Mouse (Mus musculus) lung, postnatal 10 days (tissue): ENCODE results near the gene Fut9.

Source experiments
- DNase-seq: peaks from one replicate; pipeline ENCODE4 v3.0.0; 2021

The Fut9 gene

DNA sequence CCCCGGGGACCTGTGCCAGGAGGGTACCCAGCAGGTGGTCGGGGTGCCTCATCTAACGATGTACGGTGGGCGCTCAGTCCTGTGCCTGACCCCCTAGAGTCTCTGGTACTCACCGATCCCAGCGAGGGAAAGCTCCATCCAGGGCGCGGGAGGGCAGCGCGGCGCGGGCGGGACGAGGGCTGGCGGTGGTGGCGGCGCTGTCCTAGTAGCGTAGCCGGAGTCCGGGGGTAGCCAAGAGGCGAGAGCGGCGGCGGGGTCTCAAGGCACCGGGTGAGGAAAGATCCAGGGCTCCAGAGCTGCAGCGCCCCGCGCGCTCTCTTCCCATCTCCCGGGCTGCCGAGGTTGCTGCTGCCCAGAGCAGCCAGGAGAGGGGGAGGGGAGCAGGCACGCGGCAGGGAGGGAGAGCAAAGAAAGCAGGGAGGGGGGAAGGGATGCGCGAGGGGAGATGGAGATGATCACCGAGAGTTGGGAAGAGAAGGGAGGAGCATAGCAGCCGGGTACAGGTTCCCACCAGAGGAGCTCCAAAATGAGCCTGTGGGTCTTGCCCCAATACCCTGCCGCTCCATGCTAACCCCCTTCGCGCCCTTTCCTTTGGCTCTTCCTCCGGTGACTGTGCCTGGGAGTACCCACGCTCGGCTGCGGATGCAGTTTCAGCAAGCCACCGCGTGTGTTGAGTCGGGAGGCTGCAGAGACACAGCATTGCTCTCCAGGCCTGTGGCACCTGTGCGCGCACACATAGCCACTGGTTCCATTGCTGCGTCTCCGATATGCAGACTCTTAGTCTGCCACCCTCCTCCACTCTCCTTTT lies at the start of gene Fut9:
Gene Fut9, minus strand, starts transcription at position 769 of the 808 bp plus-strand sequence.
- no peak for DNase-seq

DNA sequence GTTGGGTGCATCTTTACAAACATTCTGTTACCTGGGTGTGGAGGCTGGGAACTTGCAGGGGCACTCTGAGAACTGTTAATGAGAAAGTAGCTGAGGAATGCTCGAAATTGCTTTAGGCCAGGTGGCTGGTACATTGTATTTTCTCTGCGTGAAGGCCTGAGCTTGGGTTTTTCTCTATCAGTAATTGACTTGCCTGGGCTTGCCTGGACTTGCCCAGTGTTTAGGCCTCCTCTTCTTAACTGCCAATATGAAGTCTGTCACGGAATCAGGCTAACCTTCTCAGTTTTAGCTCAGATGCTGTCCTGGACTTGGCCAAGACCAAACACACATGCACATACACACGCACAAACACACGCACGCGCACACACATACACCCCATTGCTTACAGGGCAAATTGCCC lies 15.7 kb upstream of the Fut9 start:
- no peak for DNase-seq

DNA sequence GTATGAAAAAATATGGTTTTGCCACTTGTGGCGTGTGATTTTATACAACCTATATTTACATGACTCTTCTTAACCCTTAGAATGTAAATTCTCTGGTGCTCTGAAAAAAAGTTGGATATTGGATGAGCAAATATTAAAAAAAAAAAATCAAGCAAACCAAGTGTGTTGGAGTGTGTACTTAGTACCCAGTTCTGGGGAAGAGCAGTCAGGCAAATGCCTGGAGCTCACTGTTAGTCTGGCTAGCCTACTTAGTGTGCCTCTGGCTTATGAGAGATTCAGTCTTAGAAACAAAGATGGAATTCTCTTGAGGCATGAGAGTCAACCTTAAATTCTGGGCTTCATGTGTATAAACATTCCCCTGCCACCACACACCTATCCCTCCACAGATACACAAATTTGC lies 13.3 kb upstream of the Fut9 start:
- DNase-seq: no peak

DNA sequence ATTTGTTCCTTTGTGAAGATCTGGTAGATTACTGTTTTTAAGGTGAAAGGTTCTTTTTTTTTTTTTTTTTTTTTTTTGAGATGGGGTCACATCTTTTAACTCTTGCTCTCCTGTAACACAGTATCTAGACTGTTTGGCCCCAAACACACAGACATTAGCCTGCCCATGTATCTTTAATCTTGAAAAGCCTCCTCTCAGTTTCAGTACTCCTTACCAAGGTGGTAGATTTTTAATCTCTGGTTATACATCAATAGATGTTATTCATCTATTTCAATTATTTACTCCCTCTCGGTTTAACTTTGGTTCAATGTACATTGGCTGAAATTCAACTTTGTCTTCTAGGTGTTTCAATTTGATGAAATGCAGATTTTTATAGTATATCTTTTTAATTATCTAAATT lies 10.0 kb upstream of the Fut9 start:
- DNase-seq: no peak

DNA sequence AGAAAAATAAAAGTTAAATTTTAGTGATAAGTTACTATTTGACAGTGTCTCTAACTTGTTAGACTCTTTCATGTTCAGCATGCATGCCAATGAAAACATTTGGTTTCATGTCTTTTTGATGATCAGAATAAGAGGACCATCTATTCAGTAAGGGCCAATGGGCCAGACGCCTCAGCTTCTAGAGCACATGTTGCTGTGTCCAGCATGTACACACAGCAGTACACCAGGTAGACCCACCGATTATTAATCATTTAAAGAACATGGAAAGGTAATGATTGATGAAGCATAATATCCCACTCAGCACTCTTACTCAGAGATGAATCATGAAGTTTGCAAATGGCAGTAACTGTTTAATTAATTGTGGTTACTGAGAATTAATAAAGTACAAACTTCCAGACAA lies 1.7 kb upstream of the Fut9 start:
- no peak for DNase-seq

DNA sequence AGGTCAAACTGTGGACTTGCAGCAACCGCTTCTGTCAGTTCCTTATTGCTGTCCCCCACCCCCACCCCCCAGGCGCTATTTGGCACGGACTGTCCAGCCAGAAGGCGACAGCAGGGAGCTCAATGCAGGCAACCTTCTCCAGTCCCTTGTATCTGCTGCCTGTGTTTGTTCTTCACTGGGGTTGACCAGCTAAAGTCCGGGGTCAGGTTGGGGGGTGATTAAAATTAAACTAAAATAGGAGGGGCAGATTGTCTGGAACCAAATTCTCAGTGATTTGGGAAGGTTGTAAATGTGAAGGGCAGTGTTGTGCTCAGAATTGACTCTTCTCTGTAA lies 206 bp upstream of the Fut9 start:
- no peak for DNase-seq

DNA sequence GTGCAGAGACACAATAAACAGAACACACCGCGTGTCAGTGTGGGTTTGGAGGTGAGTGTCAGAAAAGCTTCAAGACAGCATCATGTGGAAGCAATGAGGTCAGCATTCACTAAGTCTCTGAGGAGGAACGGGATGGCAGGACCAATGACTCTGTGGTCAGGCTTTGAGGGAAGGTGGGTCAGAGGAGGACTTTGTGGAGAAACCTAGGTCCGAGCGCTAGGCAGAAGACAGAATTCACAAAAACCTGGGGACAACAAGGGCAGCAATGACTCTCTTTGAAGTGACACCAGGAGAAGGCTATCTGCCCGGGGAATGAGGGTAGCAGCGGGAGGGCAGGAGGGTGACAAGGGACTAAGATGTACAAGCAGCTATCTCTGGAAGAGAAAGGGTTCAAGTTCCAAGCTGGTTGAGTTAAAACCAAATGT lies 981 bp downstream of the Fut9 start:
- no peak for DNase-seq

DNA sequence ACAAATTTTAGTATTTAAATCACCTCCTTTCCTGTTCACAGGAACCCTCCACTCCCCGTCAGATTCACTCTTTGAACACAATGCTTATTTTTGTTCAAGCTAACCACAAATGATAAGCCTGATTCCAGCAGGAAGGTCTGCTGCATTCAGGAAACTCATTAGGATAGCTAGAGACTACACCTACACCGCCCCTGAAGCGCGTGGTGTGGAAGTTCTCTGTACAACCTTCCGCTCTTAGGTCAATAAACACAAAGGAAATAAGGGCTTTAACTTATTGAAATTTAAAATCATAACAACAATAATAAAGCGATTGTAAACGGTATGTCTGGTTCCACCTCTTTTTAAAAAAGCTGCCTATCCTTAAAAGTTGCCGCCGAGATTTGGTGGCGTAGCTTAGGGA lies 1.6 kb downstream of the Fut9 start:
- DNase-seq: no peak

DNA sequence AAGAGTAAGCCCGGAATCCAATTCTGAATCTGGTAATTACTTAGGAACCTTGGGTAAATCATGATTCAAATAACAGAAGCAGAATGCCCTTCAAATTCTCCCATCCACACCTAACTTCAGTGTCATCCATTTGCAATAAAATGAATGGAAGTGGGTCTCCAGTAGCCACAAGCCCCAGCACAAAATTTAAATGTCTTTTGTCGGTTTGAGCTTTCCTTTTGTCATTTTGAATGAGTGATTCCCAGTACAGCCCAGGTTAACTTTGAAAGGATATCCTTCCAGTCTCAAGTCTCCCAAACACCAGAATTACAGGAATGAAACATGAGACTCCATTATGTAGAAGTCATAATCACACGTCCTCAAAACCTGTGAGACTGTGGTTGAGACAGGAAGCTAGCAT lies 3.9 kb downstream of the Fut9 start:
- DNase-seq: no peak

DNA sequence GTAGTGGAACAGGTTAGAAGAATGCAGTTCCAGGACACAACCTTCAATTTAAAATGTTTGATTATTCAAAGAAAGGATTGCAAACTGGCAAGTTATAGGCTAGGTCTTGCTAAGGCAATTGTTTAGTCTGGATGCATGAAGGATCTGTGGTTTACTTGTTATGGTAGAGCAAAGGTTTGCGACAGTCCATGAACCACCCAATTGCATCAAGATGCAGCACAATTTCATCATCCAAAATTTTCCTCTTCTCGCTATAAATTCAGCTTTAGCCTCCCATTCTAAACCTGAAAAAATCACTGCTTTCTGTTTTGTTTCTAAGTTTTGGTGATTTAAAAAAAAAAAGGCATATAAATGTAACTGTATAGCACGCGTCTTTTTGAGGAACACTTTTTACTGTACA lies 14.8 kb downstream of the Fut9 start:
- DNase-seq: no peak

DNA sequence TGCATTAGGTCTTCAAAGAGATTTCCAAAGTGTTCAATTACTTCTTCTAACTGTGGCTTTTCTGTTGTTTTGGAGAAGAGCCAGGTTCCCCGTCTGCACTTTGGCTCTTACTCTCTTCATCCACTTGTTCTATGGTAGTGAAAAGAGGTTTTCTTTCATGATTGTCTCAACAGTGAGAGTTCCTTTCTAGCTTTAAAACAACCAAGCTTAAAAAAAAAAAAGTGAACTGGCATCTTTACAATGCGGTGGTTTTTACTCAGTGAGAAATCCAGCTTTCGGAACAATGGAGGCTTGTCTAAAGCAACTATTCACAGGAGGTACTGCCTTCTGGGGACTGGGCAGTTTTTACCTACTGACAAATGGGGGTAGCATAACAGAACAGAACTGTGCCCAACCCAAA lies 31.4 kb downstream of the Fut9 start:
- DNase-seq: no peak

DNA sequence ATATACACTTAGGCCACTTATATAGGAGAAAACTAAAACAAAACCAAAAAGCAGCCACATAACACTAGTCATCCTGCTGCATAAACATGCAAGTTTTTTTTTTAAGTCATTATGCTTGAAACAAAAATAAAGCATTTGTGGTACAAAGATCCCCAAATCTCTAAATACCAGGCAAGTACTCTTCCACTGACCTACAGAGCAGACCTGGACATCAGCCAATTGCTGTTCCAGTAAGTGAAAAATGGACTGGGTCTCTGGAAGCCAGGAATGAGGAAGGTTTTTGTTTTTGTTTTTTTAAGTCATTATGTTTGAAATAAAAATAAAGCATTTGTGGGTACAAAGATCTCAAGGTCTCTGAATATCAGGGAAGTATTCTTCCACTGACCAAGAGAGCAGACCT lies 37.0 kb downstream of the Fut9 start:
- no peak for DNase-seq

DNA sequence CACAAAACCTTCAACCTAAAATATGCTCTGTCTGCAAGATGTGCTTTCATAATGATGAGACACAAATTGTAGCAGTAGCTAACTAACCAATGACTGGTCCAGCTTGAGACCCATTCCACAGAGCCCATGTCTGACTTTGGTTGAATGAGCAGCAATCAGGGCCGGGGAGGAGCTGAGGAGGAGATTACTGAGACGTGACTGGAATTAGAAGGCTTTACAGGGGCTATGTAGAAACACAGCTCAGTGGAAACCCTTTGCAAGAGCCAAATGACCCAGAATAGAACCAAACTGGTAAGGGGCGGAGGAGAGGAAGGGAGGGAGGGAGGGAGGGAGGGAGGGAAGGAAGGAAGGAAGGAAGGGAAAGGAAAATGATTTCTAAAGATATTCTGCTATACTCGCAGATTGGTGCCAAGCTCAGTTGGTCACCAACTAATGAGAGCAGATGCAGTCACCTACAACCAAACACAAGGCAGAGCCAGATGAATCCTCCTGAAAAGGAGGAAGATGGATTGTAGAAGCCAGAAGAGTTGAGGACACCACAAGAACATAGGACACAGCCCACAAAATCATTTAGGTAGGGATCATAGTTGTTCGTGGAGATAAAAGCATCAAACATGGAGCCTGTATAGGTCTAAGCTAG lies 42.0 kb downstream of the Fut9 start:
- no peak for DNase-seq

DNA sequence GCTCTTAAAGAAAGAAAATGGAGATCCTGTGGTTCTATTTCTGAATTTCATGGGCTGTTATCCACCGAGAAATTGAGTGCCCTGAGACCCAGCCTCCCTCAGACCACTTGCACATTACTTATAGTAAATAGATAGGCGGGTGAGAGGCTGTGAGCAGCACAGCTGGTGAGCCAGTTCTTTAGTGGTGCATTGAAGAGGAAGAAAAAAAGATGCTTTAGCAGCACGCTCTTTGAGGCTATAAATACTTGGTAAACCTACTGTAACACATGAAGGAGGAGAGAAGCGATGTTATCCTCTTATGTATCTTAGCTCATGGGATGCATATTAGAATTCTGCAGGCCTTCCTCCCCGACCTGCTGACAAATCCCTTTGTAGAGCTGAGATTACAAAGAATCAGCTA lies 58.5 kb downstream of the Fut9 start:
- no peak for DNase-seq

DNA sequence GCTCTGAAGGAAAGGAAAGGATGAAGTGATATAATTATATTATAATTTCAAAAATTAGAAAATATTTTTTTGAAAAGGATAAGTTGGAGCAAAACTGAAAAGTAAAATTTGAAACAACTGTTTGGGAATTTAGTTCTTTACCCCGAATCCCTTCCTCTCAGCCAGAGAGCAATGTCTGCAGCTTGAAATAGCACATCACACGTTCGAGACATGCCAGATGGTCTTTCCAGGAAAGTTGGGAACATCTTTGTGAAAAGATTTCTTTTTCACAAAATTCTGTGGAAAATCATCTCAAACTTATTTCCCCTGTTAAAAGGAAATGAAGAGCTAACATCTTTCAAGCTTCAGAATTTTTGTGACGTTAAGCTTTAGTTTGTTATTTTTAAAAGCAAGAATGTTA lies 61.3 kb downstream of the Fut9 start:
- no peak for DNase-seq

DNA sequence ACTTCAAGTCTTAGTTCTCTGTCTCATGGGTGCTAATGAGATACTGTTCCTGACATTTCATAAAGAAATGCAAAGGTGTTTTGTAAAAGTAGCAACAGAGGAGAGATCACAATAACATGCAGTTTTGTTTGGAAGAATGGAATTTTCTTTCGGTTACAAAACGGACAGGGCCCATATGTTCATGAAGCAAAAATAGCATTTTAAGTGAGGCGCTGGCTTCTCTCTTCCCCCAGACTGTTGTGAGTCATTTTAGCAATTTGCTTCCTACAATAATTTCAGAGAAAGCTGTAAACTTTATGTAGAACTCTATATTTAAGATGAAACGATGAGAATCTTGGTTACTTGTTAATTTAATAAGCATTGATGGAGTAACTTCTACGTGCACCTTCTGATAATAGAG lies 78.5 kb downstream of the Fut9 start:
- no peak for DNase-seq

DNA sequence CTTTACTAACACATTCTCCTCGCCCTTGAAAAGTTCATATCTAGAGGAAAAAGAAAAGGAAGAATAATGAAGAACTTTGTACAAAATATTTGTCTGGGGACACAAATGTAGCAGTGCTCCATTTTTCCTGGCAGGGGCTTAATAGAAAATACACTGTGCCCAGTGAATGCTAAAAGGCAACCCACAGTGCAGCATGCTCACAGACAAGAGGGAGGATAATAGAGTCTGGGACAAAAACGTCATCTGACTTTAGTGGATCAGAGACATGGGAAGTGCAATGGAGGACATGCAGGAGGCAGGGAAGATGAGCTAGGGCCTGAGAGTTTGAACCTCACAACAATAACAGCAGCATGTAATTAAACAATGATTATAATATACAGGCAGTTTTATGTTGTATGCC lies 86.1 kb downstream of the Fut9 start:
- no peak for DNase-seq

DNA sequence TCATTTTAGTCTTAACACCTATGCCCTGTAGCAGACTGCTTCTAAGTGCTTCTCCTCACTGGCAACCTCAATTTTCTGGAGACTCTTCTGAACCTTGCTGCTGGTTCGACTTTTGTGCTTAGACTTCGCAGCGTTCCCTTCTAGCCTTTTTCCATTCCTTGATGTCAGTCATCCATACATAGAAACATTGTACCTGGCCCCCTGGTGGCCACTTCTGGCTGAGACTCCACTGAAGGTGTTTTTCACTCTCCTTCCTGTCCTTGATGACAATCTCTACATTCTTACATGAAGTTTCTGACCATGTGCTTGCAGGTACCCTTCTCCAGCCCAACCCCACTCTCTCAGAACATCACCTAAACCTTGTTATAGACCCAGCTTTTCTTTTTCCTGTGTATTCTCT lies 115.1 kb downstream of the Fut9 start:
- no peak for DNase-seq

DNA sequence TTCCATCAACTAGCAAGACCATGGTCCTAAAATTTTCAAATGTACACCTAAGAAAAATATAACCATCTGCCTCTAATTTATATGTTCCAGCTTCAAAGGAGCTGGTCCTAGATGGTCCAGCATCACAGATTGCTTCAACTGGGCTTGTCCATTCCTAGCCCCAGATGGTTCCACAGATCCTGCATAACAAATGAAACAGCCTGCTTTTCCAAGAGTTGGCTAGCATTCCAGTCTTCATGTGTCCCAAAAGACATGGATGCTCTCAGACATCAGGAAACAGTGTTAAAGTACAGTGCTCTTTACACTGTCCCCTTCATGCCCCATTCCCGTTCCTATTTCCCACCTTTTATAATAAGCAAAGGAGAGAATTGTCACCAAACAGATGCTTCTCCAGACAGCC lies 135.8 kb downstream of the Fut9 start:
- no peak for DNase-seq

DNA sequence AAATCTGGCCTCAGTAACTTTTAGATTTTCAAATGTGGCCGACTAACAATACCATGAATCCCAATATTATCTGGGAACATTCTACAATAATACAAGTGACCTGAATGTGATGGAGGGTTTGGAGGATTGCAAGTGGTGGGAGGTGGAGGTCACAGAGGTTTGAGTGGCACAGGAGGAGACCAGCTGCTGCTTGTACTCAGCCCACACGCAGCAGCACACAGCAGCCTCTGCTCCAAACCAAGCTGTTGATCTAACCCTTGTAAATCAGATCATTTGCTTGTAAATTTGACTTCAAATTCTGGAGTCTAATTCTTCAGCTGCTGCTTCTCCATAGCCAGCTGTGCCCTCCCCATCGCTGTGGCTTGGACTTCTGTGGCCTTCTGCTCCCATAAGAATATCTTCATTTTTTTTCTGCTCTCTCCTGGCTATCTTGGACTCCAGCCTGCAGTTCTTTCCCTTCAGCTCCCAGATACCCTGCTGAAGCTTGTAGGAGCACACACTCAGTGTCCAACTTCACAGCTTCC lies 138.8 kb downstream of the Fut9 start:
- DNase-seq: no peak

DNA sequence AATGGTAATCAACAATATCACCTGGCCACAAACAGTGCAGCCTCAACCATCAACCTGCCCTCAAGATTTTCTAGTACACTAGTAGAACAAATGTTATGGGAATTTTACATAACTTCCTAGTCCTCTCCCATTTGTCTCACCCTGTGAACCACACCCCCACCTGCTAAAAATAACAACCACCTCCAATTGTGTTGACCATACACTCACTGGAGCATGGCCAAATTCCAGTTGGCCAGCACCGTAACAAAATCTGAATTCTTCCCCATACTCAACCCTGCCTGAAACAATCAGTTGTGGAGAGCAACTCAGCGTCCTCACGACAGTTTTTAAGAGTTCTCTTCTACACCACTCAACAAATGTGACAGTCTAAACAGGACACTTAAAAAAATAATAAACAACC lies 141.3 kb downstream of the Fut9 start:
- no peak for DNase-seq

DNA sequence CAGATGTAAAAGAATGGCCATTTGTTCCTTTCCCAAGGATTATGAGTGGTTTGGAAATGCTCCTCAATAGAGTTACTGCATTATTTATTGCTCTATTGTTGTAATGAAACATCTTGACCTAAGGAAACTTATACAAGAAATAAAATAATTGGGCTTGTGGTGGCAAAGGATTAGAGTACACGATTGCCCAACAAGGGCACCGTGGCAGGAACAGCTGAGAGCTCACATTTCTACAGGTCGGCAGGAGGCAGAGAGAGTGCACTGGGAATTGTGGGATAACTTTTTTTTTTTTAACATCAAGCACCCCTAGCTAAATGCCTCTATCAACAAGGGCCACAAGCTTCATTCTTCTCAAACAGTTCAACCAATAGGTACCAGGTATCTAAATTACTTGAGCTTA lies 148.1 kb downstream of the Fut9 start:
- no peak for DNase-seq

DNA sequence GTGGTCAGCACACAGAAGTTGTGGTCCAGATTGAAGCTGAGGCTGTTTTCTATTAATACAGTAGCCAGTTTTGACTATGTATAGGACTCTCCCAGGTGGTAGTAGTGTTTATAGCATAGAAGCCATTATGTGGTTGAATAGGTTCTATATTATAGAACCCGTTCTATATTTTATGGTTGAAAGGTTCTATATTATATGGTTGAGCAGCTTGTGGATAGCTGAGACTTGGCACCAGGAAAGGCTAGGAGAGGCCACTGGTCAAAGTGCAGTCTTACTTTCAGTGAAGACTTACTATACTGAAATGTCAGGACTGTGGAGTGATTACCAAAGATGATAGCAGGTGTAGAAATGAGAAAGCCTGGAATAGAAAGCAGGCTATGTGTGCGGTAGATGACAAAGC lies 151.9 kb downstream of the Fut9 start:
- no peak for DNase-seq

DNA sequence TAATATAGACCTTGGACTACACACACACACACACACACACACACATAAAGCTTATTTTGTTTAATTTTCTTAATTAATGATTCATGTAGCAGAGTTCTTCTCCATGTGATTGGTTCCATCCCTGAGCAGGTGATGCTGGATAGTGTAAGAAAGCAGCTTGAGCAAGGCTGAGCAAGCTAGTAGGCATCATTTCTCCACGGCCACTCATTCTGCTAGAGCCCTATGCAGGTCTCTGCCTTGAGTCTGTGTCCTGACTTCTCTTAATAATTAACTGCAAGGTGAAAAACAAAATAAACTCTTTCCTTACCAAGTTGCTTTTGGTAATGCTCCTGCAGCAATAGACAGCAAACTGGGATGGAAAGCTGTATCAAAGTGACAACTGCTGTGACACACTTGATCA lies 152.5 kb downstream of the Fut9 start:
- no peak for DNase-seq

DNA sequence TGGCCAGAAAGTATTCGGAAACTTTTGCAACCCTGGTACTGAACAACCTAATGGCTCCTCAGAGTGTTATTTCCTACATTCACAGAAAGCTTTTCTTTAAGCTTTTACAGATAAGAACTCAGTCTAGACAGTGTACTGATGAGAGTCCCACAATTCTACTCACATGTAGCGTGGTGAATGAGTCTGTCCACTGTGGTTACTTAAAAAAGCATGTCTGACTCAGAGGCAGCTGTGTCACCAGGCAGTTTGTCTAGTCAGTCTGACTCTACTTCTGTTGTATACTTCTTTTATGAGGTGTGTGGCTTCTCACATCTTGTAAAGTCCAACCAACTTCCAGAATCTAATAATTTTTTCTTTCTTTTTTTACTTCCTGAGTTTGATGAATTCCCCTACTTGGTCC lies 154.5 kb downstream of the Fut9 start:
- DNase-seq: no peak
